Mouse (Mus musculus): ENCODE measurements around the gene Zmynd15. TPM values are rescaled to one million over a fixed set of nuclear protein-coding genes. Genes with fewer than 3 reads are reported as not detected.
"Not testable (repeated sequence)": the region's sequence is repeated elsewhere in the genome, so short reads cannot be mapped to it uniquely, and the experiment has no call there.

Zmynd15 gene
- 0.34 and 0.63 TPM in 2 replicates for polyA plus RNA-seq (2016; fragmentation: Nextera tagmentation; extraction: Ambion mirVana)

GRCm38 (mm10) chr11:70458688-70459600 is at the start of gene Zmynd15:
TSS of gene Zmynd15 (plus strand) at chr11:70459433.
- peaks cover 39% of the 10 kb centered on the region for H3K27me3 ChIP-seq (replicated peaks)

DNA sequence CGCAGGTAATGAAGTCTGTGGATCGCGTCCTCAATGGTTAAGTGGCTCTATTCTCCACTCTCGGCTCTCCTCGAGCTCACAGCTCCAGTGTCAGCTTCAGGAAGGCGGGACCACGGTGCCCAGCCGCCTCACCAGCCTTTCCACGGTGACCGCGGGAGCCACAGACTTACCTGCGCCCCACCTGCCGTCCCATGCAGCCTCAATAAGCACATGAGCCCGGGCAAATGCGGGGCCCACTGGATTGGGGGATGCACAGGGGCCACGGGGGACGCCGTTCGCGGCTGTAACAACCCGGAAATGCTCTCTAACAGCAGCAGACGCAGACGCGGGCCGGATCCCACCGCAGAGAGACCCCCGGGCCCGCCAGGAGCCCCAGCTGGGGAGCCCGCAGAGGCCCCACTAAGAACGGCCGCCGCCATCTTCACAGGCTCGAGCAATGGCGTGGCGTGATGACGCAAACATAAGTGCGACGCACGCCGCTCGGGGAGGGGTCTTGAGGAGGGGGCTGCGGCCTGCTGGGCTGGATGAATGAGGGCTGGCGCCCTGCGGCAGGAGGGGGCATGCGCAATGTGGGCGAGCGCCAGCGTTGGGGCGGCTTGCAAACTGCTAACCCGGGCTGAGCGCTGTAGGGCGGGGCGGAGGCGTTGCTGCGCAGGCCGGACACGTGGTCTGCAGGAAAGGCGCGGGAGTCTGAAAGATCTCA is 49.5 kb upstream of the Zmynd15 start, which contains the start of gene Pelp1:
TSS of gene Pelp1 (minus strand) at position 438 of the 703 bp plus-strand sequence.
- peak within 1 kb of the TSS; percentile 97 for H3K4me3 ChIP-seq
- H3K4me1 ChIP-seq, result peaks cover 15% of the 10 kb centered on the region
- ATAC-seq (ENCODE audit: low FRiP score, low read depth), result peak; percentile 96
- H3K4me2 ChIP-seq (replicated peaks), result peak within 1 kb of the TSS; percentile 86
- H3K36me3 ChIP-seq, result peaks cover 7% of the 10 kb centered on the region
- WGBS, result under 1% methylated on average over 59 of the region's 59 CpGs
- peak within 1 kb of the TSS; percentile 98 for H3K9ac ChIP-seq
- H3K9me3 ChIP-seq, result no peaks in the 10 kb centered on the region
- 0 out of 2 replicates have a peak within 1 kb of the TSS, but pooled peaks have one; percentile 20 for H3K27ac ChIP-seq
- H3K27me3 ChIP-seq (replicated peaks), result no peaks in the 10 kb centered on the region

More at GRCm38 (mm10) chr11:70458688-70459600, at the start of gene Zmynd15:
- Histone ChIP-seq H3K9ac (peak within 1 kb of the TSS; percentile 48; the same call in 1 of the 2 replicates), H3K9me3 (0 out of 2 replicates have a peak, but pooled peaks cover 3% of the 10 kb centered on the region), H3K36me3 (no peaks in the 10 kb centered on the region), H3K4me2 (replicated peaks) (peak within 1 kb of the TSS; percentile 78), H3K4me3 (peak within 1 kb of the TSS; percentile 39), H3K27ac (no peak within 1 kb of the TSS), H3K4me1 (peaks cover 10% of the 10 kb centered on the region; the same call in 1 of the 2 replicates)
- WGBS, result 20% methylated on average over 32 of the region's 32 CpGs
- no peak for ATAC-seq (ENCODE audit: low FRiP score, low read depth)

DNA sequence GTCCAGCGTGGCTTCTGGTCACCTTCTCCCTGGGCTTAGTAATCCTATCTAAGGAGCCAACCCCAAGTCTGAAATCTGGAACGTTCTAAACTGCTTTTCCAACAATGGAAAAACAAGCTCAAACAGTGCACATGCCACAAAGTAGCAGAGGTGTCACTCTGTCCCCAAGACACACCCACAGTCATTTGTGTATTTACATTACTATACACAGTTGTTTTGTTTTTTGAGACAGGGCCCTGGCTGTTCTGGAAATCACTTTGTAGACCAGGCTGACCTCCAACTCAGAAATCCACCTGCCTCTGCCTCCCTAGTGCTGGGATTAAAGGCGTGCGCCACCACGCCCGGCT is 49.0 kb upstream of the Zmynd15 start:
- Histone ChIP-seq H3K36me3 (peaks cover 4% of the 10 kb centered on the region), H3K4me2 (replicated peaks) (peak overlapping the region; percentile 86), H3K4me3 (peak overlapping the region; percentile 97), H3K9ac (peak overlapping the region; percentile 98; the same call in 1 of the 2 replicates), H3K9me3 (no peaks in the 10 kb centered on the region), H3K27ac (no peak overlapping the region), H3K27me3 (replicated peaks) (no peaks in the 10 kb centered on the region), H3K4me1 (peaks cover 15% of the 10 kb centered on the region)
- ATAC-seq (ENCODE audit: low FRiP score, low read depth), result 0 out of 2 replicates have a peak, but pooled peaks have one; percentile 4
- 63% methylated on average over 6 of the region's 6 CpGs for WGBS

GRCm38 (mm10) chr11:70412591-70412990 is 46.6 kb upstream of the Zmynd15 start:
- Histone ChIP-seq H3K27me3 (replicated peaks) (no peaks in the 10 kb centered on the region), H3K4me3 (no peak overlapping the region), H3K27ac (no peak overlapping the region), H3K9me3 (no peaks in the 10 kb centered on the region), H3K36me3 (no peaks in the 10 kb centered on the region), H3K9ac (no peak overlapping the region), H3K4me2 (replicated peaks) (no peak overlapping the region), H3K4me1 (peaks cover 15% of the 10 kb centered on the region)
- WGBS, result 78% methylated on average over 5 of the region's 5 CpGs
- ATAC-seq (ENCODE audit: low FRiP score, low read depth), result no peak

- Histone ChIP-seq H3K27me3 (replicated peaks) (no peaks in the 10 kb centered on the region), H3K36me3 (no peaks in the 10 kb centered on the region), H3K4me3 (no peak overlapping the region), H3K9ac (no peak overlapping the region), H3K4me2 (replicated peaks) (no peak overlapping the region), H3K9me3 (no peaks in the 10 kb centered on the region), H3K4me1 (peaks cover 3% of the 10 kb centered on the region), H3K27ac (no peak overlapping the region)
- 8% methylated on average over 3 of the region's 3 CpGs for WGBS
- ATAC-seq (ENCODE audit: low FRiP score, low read depth), result no peak
Measured at GRCm38 (mm10) chr11:70413961-70414360, 45.3 kb upstream of the Zmynd15 start.

DNA sequence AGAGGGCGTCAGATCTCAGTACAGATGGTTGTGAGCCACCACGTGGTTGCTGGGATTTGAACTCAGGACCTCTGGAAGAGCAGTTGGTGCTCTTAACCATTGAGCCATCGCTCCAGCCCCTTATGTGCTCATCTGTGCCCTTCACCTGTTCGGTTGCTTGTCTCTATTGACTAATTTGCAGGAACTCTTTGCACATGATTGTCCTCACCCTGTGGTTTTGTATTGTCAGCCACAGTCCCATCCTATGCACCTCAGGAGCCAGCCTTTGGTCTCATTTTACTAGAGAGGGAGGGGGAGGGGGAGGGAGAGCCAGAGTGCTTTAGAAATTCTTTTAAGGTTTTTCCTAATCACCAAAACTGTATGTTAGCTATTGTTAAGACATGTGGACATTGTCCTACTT is 41.0 kb upstream of the Zmynd15 start:
- Histone ChIP-seq H3K9me3 (no peaks in the 10 kb centered on the region), H3K9ac (no peak overlapping the region), H3K4me1 (no peaks in the 10 kb centered on the region), H3K27me3 (replicated peaks) (no peaks in the 10 kb centered on the region), H3K36me3 (no peaks in the 10 kb centered on the region), H3K4me2 (replicated peaks) (no peak overlapping the region), H3K27ac (no peak overlapping the region), H3K4me3 (no peak overlapping the region)
- no peak for ATAC-seq (ENCODE audit: low FRiP score, low read depth)
- 67% methylated on average over 4 of the region's 4 CpGs for WGBS

DNA sequence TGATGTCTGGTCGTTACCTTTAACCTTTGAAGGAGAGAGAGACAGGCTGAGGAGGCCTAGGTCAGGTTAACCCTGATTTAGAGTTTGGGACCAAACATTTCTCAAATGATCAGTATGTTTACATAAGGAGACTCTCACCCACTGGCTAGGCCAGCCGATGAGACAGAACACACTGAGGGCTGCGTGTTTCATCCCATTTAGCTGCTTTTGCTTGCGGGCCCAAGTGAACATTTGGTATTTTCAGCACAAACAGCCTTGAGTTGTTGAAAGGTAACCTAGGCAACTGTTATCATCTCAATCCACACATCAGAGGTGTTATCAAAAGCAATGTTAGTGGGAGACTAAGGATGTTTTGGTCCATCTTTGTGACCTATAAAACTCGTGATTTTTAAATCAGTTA is 39.7 kb upstream of the Zmynd15 start:
- H3K36me3 ChIP-seq, result no peaks in the 10 kb centered on the region
- no peaks in the 10 kb centered on the region for H3K9me3 ChIP-seq
- no peak overlapping the region for H3K27ac ChIP-seq
- H3K4me2 ChIP-seq (replicated peaks), result no peak overlapping the region
- H3K4me1 ChIP-seq, result no peaks in the 10 kb centered on the region
- H3K27me3 ChIP-seq (replicated peaks), result no peaks in the 10 kb centered on the region
- ATAC-seq (ENCODE audit: low FRiP score, low read depth), result no peak
- 74% methylated on average over 5 of the region's 5 CpGs for WGBS
- no peak overlapping the region for H3K4me3 ChIP-seq
- H3K9ac ChIP-seq, result no peak overlapping the region

DNA sequence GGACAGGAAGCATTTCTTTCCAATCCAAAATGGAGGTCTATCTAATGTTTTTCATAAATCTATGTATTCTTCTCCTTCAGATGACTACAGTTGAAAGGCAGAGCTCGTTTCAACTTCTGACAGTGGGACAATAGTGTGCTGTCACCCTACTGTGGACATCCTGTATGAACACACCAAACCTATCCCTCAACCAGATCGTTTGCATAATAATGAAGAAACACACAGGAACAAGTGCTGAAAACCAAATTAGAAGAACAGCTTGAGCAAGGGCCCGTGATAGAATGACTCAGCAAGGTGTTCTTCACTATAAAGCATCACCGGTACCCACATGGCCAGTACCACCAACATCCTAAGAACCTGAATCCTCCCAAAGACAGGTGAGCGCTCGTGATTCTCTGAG is 32.6 kb upstream of the Zmynd15 start:
- H3K4me1 ChIP-seq; H3K4me3 ChIP-seq; H3K36me3 ChIP-seq; H3K4me2 ChIP-seq (replicated peaks); H3K27me3 ChIP-seq (replicated peaks); ATAC-seq (ENCODE audit: low FRiP score, low read depth); H3K27ac ChIP-seq; H3K9ac ChIP-seq; H3K9me3 ChIP-seq: not testable (repeated sequence)
- 75% methylated on average over 6 of the region's 6 CpGs for WGBS

- H3K9ac ChIP-seq, result no peak overlapping the region
- ATAC-seq (ENCODE audit: low FRiP score, low read depth), result no peak
- H3K4me3 ChIP-seq, result no peak overlapping the region
Measured at GRCm38 (mm10) chr11:70431574-70431973, 27.7 kb upstream of the Zmynd15 start.

GRCm38 (mm10) chr11:70432048-70432894 is 27.0 kb upstream of the Zmynd15 start, which contains the start of gene Arrb2:
TSS of gene Arrb2 (plus strand) at chr11:70432635.
- Histone ChIP-seq H3K9ac (peak within 1 kb of the TSS; percentile 64), H3K9me3 (no peaks in the 10 kb centered on the region), H3K4me2 (replicated peaks) (peak within 1 kb of the TSS; percentile 74), H3K4me1 (peaks cover 22% of the 10 kb centered on the region), H3K27ac (peak within 1 kb of the TSS; percentile 71), H3K27me3 (replicated peaks) (no peaks in the 10 kb centered on the region), H3K36me3 (peaks cover 15% of the 10 kb centered on the region), H3K4me3 (peak within 1 kb of the TSS; percentile 75)
- ATAC-seq (ENCODE audit: low FRiP score, low read depth), result peak; percentile 92
- WGBS, result under 1% methylated on average over 75 of the region's 75 CpGs

More at GRCm38 (mm10) chr11:70431574-70431973, 27.7 kb upstream of the Zmynd15 start:
- Histone ChIP-seq H3K36me3 (peaks cover 8% of the 10 kb centered on the region), H3K27me3 (replicated peaks) (no peaks in the 10 kb centered on the region), H3K4me1 (peaks cover 22% of the 10 kb centered on the region), H3K4me2 (replicated peaks) (peak overlapping the region; percentile 74), H3K27ac (no peak overlapping the region), H3K9me3 (no peaks in the 10 kb centered on the region)
- WGBS, result 32% methylated on average over 5 of the region's 5 CpGs

DNA sequence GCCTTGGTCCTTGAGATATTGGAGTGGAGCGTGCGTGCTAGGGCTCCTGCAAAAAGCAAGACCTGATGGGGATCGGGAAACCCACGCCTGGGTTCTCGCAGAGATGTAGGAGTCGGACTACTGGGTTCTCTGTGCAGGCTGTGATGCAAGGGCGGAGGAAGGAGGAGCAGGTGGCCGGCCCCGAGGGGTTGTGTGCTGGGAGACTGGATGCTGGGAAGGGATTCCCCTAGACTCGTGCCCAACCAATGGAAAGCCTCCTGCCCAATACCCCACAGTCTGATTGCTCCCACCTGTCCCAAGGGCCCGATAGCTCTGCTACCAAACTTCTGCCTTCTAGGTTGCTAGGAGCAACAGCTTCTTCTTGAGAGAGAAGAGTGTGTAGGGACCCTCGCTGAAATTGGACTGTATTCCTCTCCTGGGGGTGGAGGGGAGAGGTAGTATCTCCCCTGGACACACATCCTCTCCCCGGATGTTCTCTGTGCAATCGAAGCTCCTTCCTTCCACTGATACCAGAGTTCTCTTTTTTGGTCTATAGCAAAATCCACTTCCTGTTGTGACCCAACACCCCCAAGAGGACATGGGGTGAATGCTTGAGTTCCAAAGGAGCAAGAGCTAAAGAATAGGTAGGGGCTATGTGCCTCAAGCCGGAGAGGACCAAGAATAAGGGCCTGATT is 26.2 kb upstream of the Zmynd15 start:
- peaks cover 22% of the 10 kb centered on the region for H3K4me1 ChIP-seq
- peak; percentile 60 for ATAC-seq (ENCODE audit: low FRiP score, low read depth)
- H3K27ac ChIP-seq, result peak overlapping the region; percentile 71
- peak overlapping the region; percentile 75 for H3K4me3 ChIP-seq
- H3K9ac ChIP-seq, result peak overlapping the region; percentile 64
- 9% methylated on average over 15 of the region's 15 CpGs for WGBS
- peak overlapping the region; percentile 74 for H3K4me2 ChIP-seq (replicated peaks)
- H3K36me3 ChIP-seq, result peaks cover 22% of the 10 kb centered on the region
- no peaks in the 10 kb centered on the region for H3K9me3 ChIP-seq
- H3K27me3 ChIP-seq (replicated peaks), result no peaks in the 10 kb centered on the region

Data from neural tube, embryonic 12.5 days (tissue).